Mouse (Mus musculus) liver, embryonic 16.5 days (tissue): ENCODE results near the gene Celf2. TPM values are rescaled to one million over a fixed set of nuclear protein-coding genes. Genes with fewer than 3 reads are reported as not detected.

Source experiments
- ATAC-seq: fragments of 200-750 bp; cut with Nextera tagmentation; 2 replicates; pipeline ENCODE4 v1.8.0; 2017; ENCODE audit warnings: low read depth, mild to moderate bottlenecking, moderate number of reproducible peaks, moderate library complexity
- H3K27ac ChIP-seq: fragments of 300-500 bp; sonication (generic); 2 replicates; pipeline ENCODE4 v1.5.1; 2014; ENCODE audit warnings: mild to moderate bottlenecking, low read length
- H3K27me3 ChIP-seq: fragments of 300-500 bp; sonication (generic); 2 replicates; pipeline ENCODE4 v1.6.1; 2014; ENCODE audit warnings: low read depth, low read length, mixed read lengths; ENCODE audit not compliant: control insufficient read depth, insufficient read depth
- H3K36me3 ChIP-seq: fragments of 300-500 bp; sonication (generic); 2 replicates; pipeline ENCODE4 v1.6.1; 2014; ENCODE audit warnings: mild to moderate bottlenecking; ENCODE audit not compliant: control insufficient read depth, insufficient read depth
- H3K4me1 ChIP-seq: fragments of 300-500 bp; sonication (generic); 2 replicates; pipeline ENCODE4 v1.6.1; 2014; ENCODE audit warnings: low read depth, low read length, mixed read lengths; ENCODE audit not compliant: control insufficient read depth
- H3K4me2 ChIP-seq: fragments of 300-500 bp; sonication (generic); 2 replicates; pipeline ENCODE4 v1.6.1; 2014; ENCODE audit warnings: low read depth, low read length, mixed read lengths
- H3K4me3 ChIP-seq: fragments of 300-500 bp; sonication (generic); 2 replicates; pipeline ENCODE4 v1.5.1; 2014; ENCODE audit warnings: low read depth, mild to moderate bottlenecking, low read length
- H3K9ac ChIP-seq: fragments of 300-500 bp; sonication (generic); 2 replicates; pipeline ENCODE4 v1.6.1; 2014; ENCODE audit warnings: low read depth, low read length
- H3K9me3 ChIP-seq: fragments of 300-500 bp; sonication (generic); replicated peaks from 2 replicates; pipeline ENCODE4 v1.6.1; 2016; ENCODE audit warnings: low read length; ENCODE audit not compliant: control insufficient read depth
- WGBS: fragments of 180-500 bp; shearing (Covaris S2); extraction: QIAGEN DNeasy Blood & Tissue Kit; methylation state at CpG from one replicate; pipeline ENCODE4 v1.1.7; 2014; ENCODE audit not compliant: insufficient replicate concordance; 5-methylcytosine and 5-hydroxymethylcytosine counted together
- polyA plus RNA-seq: library from polyadenylated mRNA; unstranded; fragments of >200 nt; fragmentation: Nextera tagmentation; extraction: Ambion mirVana; gene quantifications from 2 replicates; pipeline ENCODE4 v1.2.1, GENCODE M21; 2015

Gene Celf2
- polyA plus RNA-seq, 1 experiment from 2014 or later: 10.0 TPM

GRCm38 (mm10) chr2:7426481-7426880 lies 82.9 kb downstream of the Celf2 start:
- Histone ChIP-seq H3K4me3 (no peak overlapping the region), H3K9me3 (no peaks in the 10 kb centered on the region), H3K4me2 (no peak overlapping the region), H3K4me1 (no peaks in the 10 kb centered on the region), H3K9ac (no peak overlapping the region), H3K27ac (no peak overlapping the region), H3K27me3 (no peaks in the 10 kb centered on the region), H3K36me3 (no peaks in the 10 kb centered on the region)
- WGBS: 55% methylated on average over 1 of the region's 1 CpGs
- no peak for ATAC-seq

DNA sequence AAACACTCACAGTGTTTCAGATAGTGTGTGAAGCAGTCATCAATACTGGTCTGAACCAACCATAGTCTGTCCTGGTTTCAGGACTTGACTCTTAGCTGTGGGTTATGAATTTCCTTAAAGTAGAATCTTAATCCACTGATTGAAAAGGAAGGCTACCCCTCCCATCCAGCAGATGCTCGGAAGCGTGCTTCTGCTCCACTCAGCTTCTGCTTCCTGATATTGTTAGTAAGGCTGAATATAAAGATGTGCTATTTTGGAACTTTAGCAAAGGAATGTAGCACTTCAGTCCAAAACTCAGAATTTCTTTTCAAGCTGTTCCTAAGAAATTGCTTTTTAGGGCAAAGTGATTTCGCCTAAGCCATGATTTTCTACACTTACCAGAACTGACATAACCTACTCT lies 108.8 kb downstream of the Celf2 start:
- H3K9ac ChIP-seq: no peak overlapping the region
- WGBS: 55% methylated on average over 3 of the region's 3 CpGs
- no peak overlapping the region for H3K27ac ChIP-seq
- H3K4me2 ChIP-seq: no peak overlapping the region
- no peak overlapping the region for H3K4me3 ChIP-seq
- H3K27me3 ChIP-seq: no peaks in the 10 kb centered on the region
- H3K36me3 ChIP-seq: no peaks in the 10 kb centered on the region
- ATAC-seq: no peak
- no peaks in the 10 kb centered on the region for H3K9me3 ChIP-seq
- no peaks in the 10 kb centered on the region for H3K4me1 ChIP-seq

DNA sequence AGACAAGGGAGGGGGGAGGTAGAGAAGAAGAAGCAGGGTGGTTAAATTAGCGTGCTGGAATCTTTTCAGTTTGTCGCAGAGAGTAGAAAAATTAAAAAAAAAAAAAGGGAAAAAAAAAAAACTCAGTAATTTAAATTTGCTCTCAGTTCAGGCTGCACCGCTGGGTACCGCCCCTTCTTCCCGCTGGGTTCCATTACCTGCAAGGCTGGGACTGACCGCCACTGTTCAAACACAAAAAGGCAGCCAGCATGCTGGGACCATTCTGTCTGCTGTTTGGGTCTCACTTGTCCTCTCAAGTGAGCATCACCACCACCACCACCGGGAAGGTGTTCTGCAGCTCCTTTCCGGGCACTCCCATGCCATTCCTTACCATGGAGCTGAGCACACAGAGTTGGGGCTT lies 113.4 kb downstream of the Celf2 start:
- no peak overlapping the region for H3K4me2 ChIP-seq
- WGBS: 36% methylated on average over 8 of the region's 8 CpGs
- H3K9ac ChIP-seq: no peak overlapping the region
- ATAC-seq: no peak
- no peak overlapping the region for H3K4me3 ChIP-seq
- no peaks in the 10 kb centered on the region for H3K9me3 ChIP-seq
- no peak overlapping the region for H3K27ac ChIP-seq
- no peaks in the 10 kb centered on the region for H3K4me1 ChIP-seq
- H3K36me3 ChIP-seq: no peaks in the 10 kb centered on the region
- no peaks in the 10 kb centered on the region for H3K27me3 ChIP-seq

- Histone ChIP-seq H3K4me1 (no peaks in the 10 kb centered on the region), H3K9me3 (no peaks in the 10 kb centered on the region), H3K36me3 (no peaks in the 10 kb centered on the region), H3K9ac (no peak overlapping the region), H3K4me2 (no peak overlapping the region), H3K27me3 (no peaks in the 10 kb centered on the region), H3K4me3 (no peak overlapping the region), H3K27ac (no peak overlapping the region)
- WGBS: 58% methylated on average over 7 of the region's 7 CpGs
- no peak for ATAC-seq
Measured at GRCm38 (mm10) chr2:7395473-7395872, 113.9 kb downstream of the Celf2 start.

GRCm38 (mm10) chr2:7392500-7392899 lies 116.9 kb downstream of the Celf2 start:
- no peaks in the 10 kb centered on the region for H3K27me3 ChIP-seq
- no peaks in the 10 kb centered on the region for H3K9me3 ChIP-seq
- H3K4me3 ChIP-seq: no peak overlapping the region
- H3K36me3 ChIP-seq: no peaks in the 10 kb centered on the region
- H3K27ac ChIP-seq: no peak overlapping the region
- H3K4me2 ChIP-seq: no peak overlapping the region
- ATAC-seq: no peak
- WGBS: 62% methylated on average over 2 of the region's 2 CpGs
- no peak overlapping the region for H3K9ac ChIP-seq
- H3K4me1 ChIP-seq: no peaks in the 10 kb centered on the region

DNA sequence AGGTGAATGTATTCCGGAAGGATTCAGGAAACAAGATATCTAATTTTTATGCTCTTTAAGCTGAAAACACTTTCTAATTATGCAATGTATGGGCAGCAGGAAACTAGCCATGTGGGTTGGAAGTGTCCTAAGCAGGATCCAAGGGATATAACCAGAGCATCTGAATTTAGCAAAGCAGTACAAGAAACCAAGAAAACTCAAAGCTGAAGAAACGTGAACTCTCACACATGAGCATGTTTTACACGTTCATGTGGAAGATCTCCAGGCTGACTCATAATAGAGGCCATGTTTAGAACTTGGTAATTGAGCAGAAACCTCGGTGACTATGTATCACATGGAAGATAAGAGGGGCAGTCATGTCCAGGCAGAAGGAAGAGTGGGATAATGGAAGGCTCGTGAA lies 120.1 kb downstream of the Celf2 start:
- H3K4me2 ChIP-seq: no peak overlapping the region
- no peak overlapping the region for H3K9ac ChIP-seq
- no peak overlapping the region for H3K27ac ChIP-seq
- no peaks in the 10 kb centered on the region for H3K36me3 ChIP-seq
- H3K9me3 ChIP-seq: no peaks in the 10 kb centered on the region
- no peaks in the 10 kb centered on the region for H3K27me3 ChIP-seq
- H3K4me3 ChIP-seq: no peak overlapping the region
- no peaks in the 10 kb centered on the region for H3K4me1 ChIP-seq
- WGBS: 45% methylated on average over 5 of the region's 5 CpGs
- no peak for ATAC-seq

DNA sequence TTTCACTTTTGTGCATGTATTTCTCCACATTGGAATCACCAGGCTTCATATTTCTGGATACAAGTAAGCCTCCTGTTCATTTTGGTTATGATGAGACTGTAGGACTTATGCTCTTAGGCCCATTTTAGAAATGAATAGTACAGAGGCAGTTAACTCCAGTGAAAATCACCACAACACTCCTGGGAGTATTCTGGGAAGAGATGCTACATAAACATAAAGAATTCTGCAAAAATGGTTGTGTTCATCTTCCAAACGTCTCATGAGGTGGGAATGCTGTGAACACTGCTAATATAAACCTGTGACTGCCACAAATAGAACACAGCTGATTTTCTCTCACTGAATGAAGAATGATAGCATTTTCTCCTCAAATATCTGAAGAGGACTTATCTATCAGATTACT lies 130.6 kb downstream of the Celf2 start:
- ATAC-seq: no peak
- Histone ChIP-seq H3K9ac (no peak overlapping the region), H3K27me3 (no peaks in the 10 kb centered on the region), H3K27ac (no peak overlapping the region), H3K4me3 (no peak overlapping the region), H3K4me1 (no peaks in the 10 kb centered on the region), H3K4me2 (no peak overlapping the region), H3K9me3 (no peaks in the 10 kb centered on the region), H3K36me3 (no peaks in the 10 kb centered on the region)
- 21% methylated on average over 1 of the region's 1 CpGs for WGBS

- Histone ChIP-seq H3K27ac (no peak overlapping the region), H3K9me3 (no peaks in the 10 kb centered on the region), H3K4me3 (no peak overlapping the region), H3K9ac (no peak overlapping the region), H3K4me1 (no peaks in the 10 kb centered on the region), H3K4me2 (no peak overlapping the region), H3K27me3 (no peaks in the 10 kb centered on the region), H3K36me3 (no peaks in the 10 kb centered on the region)
- no peak for ATAC-seq
- WGBS: 66% methylated on average over 1 of the region's 1 CpGs
Measured at GRCm38 (mm10) chr2:7377878-7378277, 131.5 kb downstream of the Celf2 start.

DNA sequence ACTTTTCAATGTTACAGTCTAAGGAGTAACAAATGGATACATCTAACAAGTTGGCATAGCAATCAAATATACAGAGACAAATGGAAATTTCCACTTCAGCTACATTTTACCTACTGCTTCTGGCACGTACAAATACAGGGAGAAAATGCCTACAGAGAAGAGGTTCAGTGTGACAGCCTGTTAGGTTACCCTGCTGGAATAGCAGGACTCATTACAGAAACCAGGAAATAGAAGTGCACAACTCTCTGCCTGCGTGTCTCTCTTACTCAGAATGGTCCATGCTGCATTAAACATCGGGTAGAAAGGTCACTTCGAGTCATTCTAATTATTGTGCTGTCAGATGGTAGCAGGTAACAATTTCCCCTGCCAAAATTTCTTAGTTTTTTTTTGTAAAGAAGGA lies 141.6 kb downstream of the Celf2 start:
- WGBS: 63% methylated on average over 4 of the region's 4 CpGs
- no peak for ATAC-seq
- no peaks in the 10 kb centered on the region for H3K4me1 ChIP-seq

GRCm38 (mm10) chr2:7359557-7359956 lies 149.8 kb downstream of the Celf2 start:
- no peak overlapping the region for H3K9ac ChIP-seq
- H3K4me3 ChIP-seq: no peak overlapping the region
- H3K4me2 ChIP-seq: no peak overlapping the region
- no peaks in the 10 kb centered on the region for H3K4me1 ChIP-seq
- no peaks in the 10 kb centered on the region for H3K9me3 ChIP-seq
- no peaks in the 10 kb centered on the region for H3K36me3 ChIP-seq
- 34% methylated on average over 5 of the region's 5 CpGs for WGBS
- H3K27me3 ChIP-seq: no peaks in the 10 kb centered on the region
- H3K27ac ChIP-seq: no peak overlapping the region
- ATAC-seq: no peak

More for the DNA sequence above, 141.6 kb downstream of the Celf2 start:
- Histone ChIP-seq H3K4me3 (no peak overlapping the region), H3K27ac (no peak overlapping the region), H3K36me3 (no peaks in the 10 kb centered on the region), H3K27me3 (no peaks in the 10 kb centered on the region), H3K9me3 (no peaks in the 10 kb centered on the region), H3K9ac (no peak overlapping the region), H3K4me2 (no peak overlapping the region)
